Mouse (Mus musculus): Measurements from ENCODE around the gene Zyg11a. TPM values are rescaled to one million over a fixed set of nuclear protein-coding genes. Genes with fewer than 3 reads are reported as not detected.
"Not testable (repeated sequence)": the region's sequence is repeated elsewhere in the genome, so short reads cannot be mapped to it uniquely, and the experiment has no call there.

Zyg11a gene
- total RNA-seq, 2 experiments from 2014 or later: 0.25 to 0.34 TPM

- not testable (repeated sequence) for DNase-seq (ENCODE audit: low spot score in 2 of 2)
Observed at GRCm38 (mm10) chr4:108145554-108145953, 72.3 kb downstream of the Zyg11a start.

- DNase-seq (ENCODE audit: low spot score in 2 of 2): no peak
Observed at GRCm38 (mm10) chr4:108144880-108145279, 73.0 kb downstream of the Zyg11a start, which contains the start of gene Scp2. Gene Scp2 (minus strand): TSS chr4:108144998.

GRCm38 (mm10) chr4:108143778-108144177, 74.1 kb downstream of the Zyg11a start:
- DNase-seq (ENCODE audit: low spot score in 2 of 2): no peak

GRCm38 (mm10) chr4:108143178-108143577, 74.7 kb downstream of the Zyg11a start:
- not testable (repeated sequence) for DNase-seq (ENCODE audit: low spot score in 2 of 2)

GRCm38 (mm10) chr4:108136938-108137337, 80.9 kb downstream of the Zyg11a start:
- DNase-seq (ENCODE audit: low spot score in 2 of 2): no peak

Other genes with a start within 250 kb of the Zyg11a start
- gene Slc1a7, start 249.7 kb downstream of the Zyg11a start, total RNA-seq (2021): under 1 TPM; 0.48 to 0.62 TPM
- gene Podn, start 121.6 kb downstream of the Zyg11a start, total RNA-seq (2021): 1 to 10 TPM; 6.2 to 8.5 TPM
- 100 to 1,000 TPM; 170 to 225 TPM for gene Scp2, start 73.0 kb downstream of the Zyg11a start, total RNA-seq (2021)
- gene Echdc2, start 52.6 kb downstream of the Zyg11a start, total RNA-seq (2021): 10 to 100 TPM; 35.2 to 36.3 TPM
- 10 to 100 TPM; 37.0 to 37.4 TPM for gene Zyg11b, start 83.0 kb upstream of the Zyg11a start, total RNA-seq (2021)
- gene Coa7, start 110.1 kb upstream of the Zyg11a start, total RNA-seq (2021): 10 to 100 TPM; 58.6 to 59.5 TPM
- gene Shisal2a, start 165.3 kb upstream of the Zyg11a start, total RNA-seq (2021): 1 to 10 TPM; 6.9 to 7.6 TPM
- gene Gpx7, start 188.9 kb upstream of the Zyg11a start, total RNA-seq (2021): 10 to 100 TPM; 25.0 to 31.1 TPM
- gene Tut4, start 241.4 kb upstream of the Zyg11a start, total RNA-seq (2021): 10 to 100 TPM; 79.9 to 82.3 TPM

All from adrenal gland, postnatal 4 days (tissue).